Mouse (Mus musculus) lung, embryonic 15.5 days (tissue): ENCODE measurements around the gene Otop1. TPM values are rescaled to one million over a fixed set of nuclear protein-coding genes. Genes with fewer than 3 reads are reported as not detected.

Source experiments
- polyA plus RNA-seq: library from polyadenylated mRNA; unstranded; fragments of >200 nt; fragmentation: Nextera tagmentation; extraction: Ambion mirVana; gene quantifications from 2 replicates; pipeline ENCODE4 v1.2.1, GENCODE M21; 2015

The Otop1 gene
- polyA plus RNA-seq, 1 experiment from 2014 or later: not detected

Other genes with a start within 250 kb of the Otop1 start
- gene Stx18, start 237.2 kb upstream of the Otop1 start, polyA plus RNA-seq: 40.9 and 44.7 TPM in 2 replicates
- 70.1 and 74.5 TPM in 2 replicates for gene Nsg1, start 116.1 kb upstream of the Otop1 start, polyA plus RNA-seq
- gene Zbtb49, start 55.5 kb upstream of the Otop1 start, polyA plus RNA-seq: 12.2 and 13.5 TPM in 2 replicates
- 83.8 and 85.7 TPM in 2 replicates for gene Lyar, start 55.5 kb upstream of the Otop1 start, polyA plus RNA-seq
- gene Tmem128, start 15.8 kb upstream of the Otop1 start, polyA plus RNA-seq: 80.4 and 81.1 TPM in 2 replicates
- not detected in 2 replicates for gene Drd5, start 43.4 kb downstream of the Otop1 start, polyA plus RNA-seq
- gene Slc2a9, start 227.2 kb downstream of the Otop1 start, polyA plus RNA-seq: 1.2 and 1.4 TPM in 2 replicates